11 mouse cellular contexts compared by ENCODE assay signal in the genomic region with DNA sequence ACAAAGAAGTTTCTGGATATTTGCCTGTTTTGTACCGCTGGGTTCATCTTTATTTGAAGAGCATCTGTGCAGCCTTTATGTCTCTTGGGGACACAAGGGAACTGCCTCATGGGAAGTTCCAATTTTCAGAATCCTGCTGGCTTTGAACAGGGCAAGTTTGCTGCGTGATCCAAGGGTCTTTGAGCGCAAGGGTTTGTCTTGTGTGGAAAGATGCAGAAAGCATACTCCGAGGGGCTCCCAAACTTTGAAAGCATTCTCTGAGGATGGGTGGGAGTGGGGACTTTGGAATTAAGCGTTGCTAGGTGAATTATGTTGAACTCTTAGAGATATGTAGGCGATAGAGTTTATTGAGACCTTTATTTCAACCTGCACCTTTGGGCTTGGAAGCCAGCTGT.
A peak's percentile ranks its signal among the peaks of the same experiment; 100 is the strongest.
DNase-seq lines count a peak whose midpoint lies in the region; ATAC-seq lines count a peak whose summit lies in the region.
"Had no signal": no experiment of that assay in that cellular context is flagged by ENCODE, and none has a peak within 500 bp of the region (broad histone marks: within the 10 kb centered on the region; RNA-seq: fewer than 3 reads in every experiment).

No protein-coding gene starts in this region.

- intact Hi-C loops in heart, postnatal 25 days (cut with DNase I): no loop called here

- no peak overlapping the region for H3K9ac ChIP-seq in heart, embryonic 15.5 days
- peak overlapping the region; percentile 72 for H3K9ac ChIP-seq in hindbrain, embryonic 12.5 days
- peak overlapping the region; percentile 86 for H3K9ac ChIP-seq in midbrain, embryonic 13.5 days (replicated peaks)
- H3K9ac ChIP-seq: liver, embryonic 15.5 days had no signal

- no peaks in the 10 kb centered on the region for H3K9me3 ChIP-seq in heart, embryonic 15.5 days (replicated peaks)
- no peaks in the 10 kb centered on the region for H3K9me3 ChIP-seq in embryonic facial prominence, embryonic 10.5 days
- no peaks in the 10 kb centered on the region for H3K9me3 ChIP-seq in hindbrain, embryonic 12.5 days (replicated peaks)
- H3K9me3 ChIP-seq in midbrain, embryonic 13.5 days: no peaks in the 10 kb centered on the region
- H3K9me3 ChIP-seq: liver, embryonic 15.5 days had no signal

- no peak overlapping the region for H3K27ac ChIP-seq in heart, embryonic 15.5 days
- H3K27ac ChIP-seq in embryonic facial prominence, embryonic 10.5 days (replicated peaks): peak overlapping the region; percentile 54
- peak overlapping the region; percentile 85 for H3K27ac ChIP-seq in hindbrain, embryonic 12.5 days
- peak overlapping the region; percentile 90 for H3K27ac ChIP-seq in midbrain, embryonic 13.5 days
- H3K27ac ChIP-seq: liver, embryonic 15.5 days had no signal

- H3K27me3 ChIP-seq in heart, embryonic 15.5 days: peaks cover 25% of the 10 kb centered on the region
- peaks cover 31% of the 10 kb centered on the region for H3K27me3 ChIP-seq in embryonic facial prominence, embryonic 10.5 days (replicated peaks; ENCODE audit: low read depth, poor library complexity, severe bottlenecking)
- no peaks in the 10 kb centered on the region for H3K27me3 ChIP-seq in hindbrain, embryonic 12.5 days
- no peaks in the 10 kb centered on the region for H3K27me3 ChIP-seq in midbrain, embryonic 13.5 days

- peak overlapping the region; percentile 52 for H3K4me3 ChIP-seq in heart, embryonic 15.5 days
- H3K4me3 ChIP-seq in embryonic facial prominence, embryonic 10.5 days: peak overlapping the region; percentile 67
- H3K4me3 ChIP-seq in hindbrain, embryonic 12.5 days: peak overlapping the region; percentile 53
- H3K4me3 ChIP-seq in midbrain, embryonic 13.5 days (replicated peaks): peak overlapping the region; percentile 58
- H3K4me3 ChIP-seq: liver, embryonic 15.5 days had no signal

- peak overlapping the region; percentile 89 for H3K4me2 ChIP-seq in heart, embryonic 15.5 days
- peak overlapping the region; percentile 78 for H3K4me2 ChIP-seq in hindbrain, embryonic 12.5 days (replicated peaks)
- H3K4me2 ChIP-seq in midbrain, embryonic 13.5 days (replicated peaks): peak overlapping the region; percentile 80
- H3K4me2 ChIP-seq: liver, embryonic 15.5 days had no signal

- no peaks in the 10 kb centered on the region for H3K36me3 ChIP-seq in heart, embryonic 15.5 days
- no peaks in the 10 kb centered on the region for H3K36me3 ChIP-seq in embryonic facial prominence, embryonic 10.5 days (replicated peaks)
- H3K36me3 ChIP-seq in hindbrain, embryonic 12.5 days: no peaks in the 10 kb centered on the region
- H3K36me3 ChIP-seq in midbrain, embryonic 13.5 days: no peaks in the 10 kb centered on the region
- H3K36me3 ChIP-seq: liver, embryonic 15.5 days had no signal

- WGBS in heart, embryonic 15.5 days: 7% methylated on average over 6 of the region's 6 CpGs
- 2% methylated on average over 6 of the region's 6 CpGs for WGBS in embryonic facial prominence, embryonic 10.5 days
- WGBS in hindbrain, embryonic 12.5 days: 4% methylated on average over 6 of the region's 6 CpGs
- 3% methylated on average over 6 of the region's 6 CpGs for WGBS in midbrain, embryonic 13.5 days

- ATAC-seq in heart, embryonic 15.5 days (replicated peaks; ENCODE audit: insufficient number of reproducible peaks, insufficient read depth, low FRiP score, low read depth): no peak
- ATAC-seq in hindbrain, embryonic 12.5 days (ENCODE audit: low FRiP score): peak; percentile 4; the same call in 1 of the 2 replicates
- ATAC-seq in midbrain, embryonic 13.5 days: peak; percentile 10; the same call in 1 of the 2 replicates
- ATAC-seq: inflammation-experienced regulatory T-cells, adult 6 months had no signal

- no peak for DNase-seq in heart, postnatal 25 days (ENCODE audit: low spot score)
- no peak for DNase-seq in embryonic facial prominence, embryonic 10.5 days (ENCODE audit: low spot score)
- no peak for DNase-seq in adrenal gland, postnatal 14 days
- DNase-seq in frontal cortex, adult 2 months (ENCODE audit: extremely low spot score in 1 of 2, low spot score in 1 of 2): no peak
- no peak for DNase-seq in c-Kit-positive CD71-positive TER-119-positive erythroid progenitor cells, embryonic 14.5 days (ENCODE audit: low spot score)
- DNase-seq: thymus, adult 2 months had no signal

- peaks cover 16% of the 10 kb centered on the region for H3K4me1 ChIP-seq in heart, embryonic 15.5 days (replicated peaks)
- peaks cover 14% of the 10 kb centered on the region for H3K4me1 ChIP-seq in embryonic facial prominence, embryonic 10.5 days
- peaks cover 15% of the 10 kb centered on the region; the same call in 1 of the 2 replicates for H3K4me1 ChIP-seq in hindbrain, embryonic 12.5 days
- peaks cover 21% of the 10 kb centered on the region for H3K4me1 ChIP-seq in midbrain, embryonic 13.5 days (replicated peaks)
- H3K4me1 ChIP-seq: liver, embryonic 15.5 days had no signal
